Mouse (Mus musculus) embryonic facial prominence, embryonic 13.5 days (tissue): Measurements from ENCODE around the gene Pld4. TPM values are rescaled to one million over a fixed set of nuclear protein-coding genes. Genes with fewer than 3 reads are reported as not detected.

Experiments
- ATAC-seq: fragments of 200-750 bp; cut with Nextera tagmentation; 2 replicates; pipeline ENCODE4 v1.8.0; 2017; ENCODE audit warnings: low read depth; ENCODE audit not compliant: insufficient number of reproducible peaks, insufficient read depth, low FRiP score, low TSS enrichment
- H3K27ac ChIP-seq: fragments of 300-500 bp; sonication (generic); 2 replicates; pipeline ENCODE4 v1.5.1; 2015; ENCODE audit warnings: moderate library complexity, mild to moderate bottlenecking, inconsistent platforms
- H3K27me3 ChIP-seq: fragments of 300-500 bp; sonication (generic); 2 replicates; pipeline ENCODE4 v1.6.1; 2015; ENCODE audit warnings: mild to moderate bottlenecking, inconsistent platforms
- H3K36me3 ChIP-seq: fragments of 300-500 bp; sonication (generic); 2 replicates; pipeline ENCODE4 v1.6.1; 2015; ENCODE audit warnings: mild to moderate bottlenecking, inconsistent platforms
- H3K4me1 ChIP-seq: fragments of 300-500 bp; sonication (generic); 2 replicates; pipeline ENCODE4 v1.6.1; 2015; ENCODE audit warnings: inconsistent platforms
- H3K4me2 ChIP-seq: fragments of 300-500 bp; sonication (generic); 2 replicates; pipeline ENCODE4 v1.6.1; 2015; ENCODE audit warnings: moderate library complexity, mild to moderate bottlenecking, inconsistent platforms
- H3K4me3 ChIP-seq: fragments of 300-500 bp; sonication (generic); 2 replicates; pipeline ENCODE4 v1.5.1; 2015; ENCODE audit warnings: mild to moderate bottlenecking, inconsistent platforms
- H3K9ac ChIP-seq: fragments of 300-500 bp; sonication (generic); 2 replicates; pipeline ENCODE4 v1.6.1; 2015; ENCODE audit warnings: mild to moderate bottlenecking, inconsistent platforms
- H3K9me3 ChIP-seq: fragments of 300-500 bp; sonication (generic); 2 replicates; pipeline ENCODE4 v1.6.1; 2016; ENCODE audit warnings: inconsistent platforms
- WGBS: fragments of 180-500 bp; shearing (Covaris S2); methylation state at CpG from one replicate; pipeline ENCODE4 v1.1.7; 2015; ENCODE audit warnings: mixed read lengths; 5-methylcytosine and 5-hydroxymethylcytosine counted together
- polyA plus RNA-seq: library from polyadenylated mRNA; unstranded; fragments of >200 nt; fragmentation: Nextera tagmentation; extraction: Ambion mirVana; gene quantifications from 2 replicates; pipeline ENCODE4 v1.2.1, GENCODE M21; 2015

Pld4 gene
- polyA plus RNA-seq, 1 experiment from 2014 or later: 7.3 TPM

DNA sequence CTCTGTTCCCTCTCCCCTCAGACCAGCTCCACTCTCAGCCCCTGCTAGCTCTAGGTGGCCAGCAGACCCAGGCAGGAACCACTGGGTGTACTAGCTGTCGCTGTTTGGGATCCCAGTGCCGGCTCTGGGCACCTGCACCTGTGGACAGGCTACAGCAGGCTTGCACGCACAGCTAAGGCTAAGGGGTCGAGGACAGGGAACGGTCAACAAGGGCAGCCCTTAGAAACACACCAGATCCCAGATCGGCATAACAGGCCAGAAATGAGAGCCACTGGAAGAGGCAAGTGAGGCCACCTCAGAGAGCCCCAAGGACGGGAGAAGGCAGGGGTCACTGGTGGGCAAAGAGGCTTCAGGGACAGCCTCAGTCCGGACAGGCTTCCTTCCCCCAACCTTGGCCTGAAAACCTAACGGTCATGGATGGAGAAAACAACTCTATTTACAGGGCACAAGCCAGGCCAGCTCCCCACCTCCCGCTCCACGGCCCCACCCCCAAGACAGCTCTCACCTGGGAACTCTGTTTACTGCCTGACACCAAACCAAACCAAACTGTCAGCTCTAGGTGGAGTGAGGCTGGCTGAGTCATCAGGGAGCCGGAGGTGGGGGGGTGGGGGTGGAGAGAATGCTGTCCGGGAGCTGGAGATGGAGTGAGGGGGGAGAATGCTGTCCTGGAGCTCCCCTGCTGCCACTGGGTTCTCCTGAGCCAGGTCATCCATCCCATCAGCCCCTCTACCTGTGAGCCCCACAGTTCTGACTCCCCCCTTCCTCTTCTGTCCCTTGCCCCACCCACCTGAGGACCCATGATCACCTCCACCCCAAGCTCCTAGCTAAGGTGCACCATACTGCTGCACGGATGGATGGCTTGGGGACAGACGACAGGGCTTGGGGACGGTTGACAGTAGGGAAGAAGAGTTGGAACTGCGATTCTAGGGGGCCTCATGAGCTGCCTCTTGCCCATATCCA, 36.4 kb downstream of the Pld4 start:
- H3K9me3 ChIP-seq: no peaks in the 10 kb centered on the region
- H3K4me2 ChIP-seq: no peak overlapping the region
- peaks cover 25% of the 10 kb centered on the region for H3K27me3 ChIP-seq
- no peak overlapping the region for H3K4me3 ChIP-seq
- WGBS: 46% methylated on average over 17 of the region's 17 CpGs
- peaks cover 68% of the 10 kb centered on the region for H3K4me1 ChIP-seq
- H3K9ac ChIP-seq: no peak overlapping the region
- H3K36me3 ChIP-seq: no peaks in the 10 kb centered on the region
- ATAC-seq: no peak
- H3K27ac ChIP-seq: no peak overlapping the region

DNA sequence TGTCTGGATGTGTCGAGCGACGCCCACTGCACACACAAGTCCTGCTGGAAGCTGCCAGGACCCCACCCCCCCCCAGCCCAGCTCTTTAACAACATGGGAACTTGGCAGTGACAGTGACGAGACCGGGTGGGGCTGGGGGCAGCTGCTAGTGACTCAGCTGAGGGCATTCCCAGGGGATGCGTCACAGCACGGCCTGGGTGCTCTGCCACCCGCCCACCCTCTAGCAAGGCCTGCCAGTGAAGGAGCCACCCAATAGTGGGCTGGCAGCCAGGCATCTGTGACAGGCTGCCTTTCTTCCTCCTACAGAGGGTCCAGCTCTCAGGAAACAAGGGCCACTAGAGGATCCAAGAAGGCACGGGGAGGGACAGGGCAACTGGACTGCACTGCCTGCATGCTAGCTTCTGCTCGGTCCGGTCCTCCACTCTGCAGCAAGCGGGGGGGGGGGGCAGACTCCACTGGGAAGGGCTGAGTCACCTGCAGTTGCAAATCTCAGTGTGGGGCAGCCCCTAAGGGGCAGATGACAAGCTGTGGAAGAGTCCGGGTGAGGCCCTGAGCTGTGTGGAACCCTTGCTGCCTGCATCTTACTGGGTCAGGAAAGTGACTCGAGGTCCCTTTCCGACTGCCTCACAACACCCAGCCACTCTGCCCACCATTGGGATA, 37.3 kb downstream of the Pld4 start:
- H3K4me3 ChIP-seq: no peak overlapping the region
- H3K9me3 ChIP-seq: no peaks in the 10 kb centered on the region
- no peak overlapping the region for H3K27ac ChIP-seq
- WGBS: 61% methylated on average over 15 of the region's 15 CpGs
- no peak overlapping the region for H3K4me2 ChIP-seq
- ATAC-seq: no peak
- peaks cover 75% of the 10 kb centered on the region for H3K4me1 ChIP-seq
- peaks cover 35% of the 10 kb centered on the region for H3K27me3 ChIP-seq
- H3K36me3 ChIP-seq: no peaks in the 10 kb centered on the region
- peak overlapping the region; percentile 22; the same call in 1 of the 2 replicates for H3K9ac ChIP-seq

DNA sequence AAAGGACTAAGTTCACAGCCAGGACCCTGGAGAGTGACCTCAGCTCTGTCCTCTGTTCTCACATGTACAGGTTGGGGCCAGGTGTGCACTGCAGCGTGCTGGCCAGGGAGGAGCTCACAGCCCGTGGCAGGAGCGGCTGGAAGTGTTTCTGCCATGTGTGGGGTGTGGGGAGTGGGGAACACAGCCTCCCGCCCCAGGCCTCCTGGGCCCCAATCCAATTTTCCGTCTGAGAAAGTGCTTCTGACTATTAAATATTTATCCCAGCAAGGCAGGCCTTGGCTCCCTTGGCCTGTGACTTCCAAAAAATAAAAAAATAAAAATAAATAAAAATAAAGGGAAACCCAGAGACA, 37.9 kb downstream of the Pld4 start:
- WGBS: 19% methylated on average over 5 of the region's 5 CpGs

GRCm38 (mm10) chr12:112798716-112799115, 38.3 kb downstream of the Pld4 start:
- Histone ChIP-seq H3K4me2 (no peak overlapping the region), H3K27ac (no peak overlapping the region), H3K27me3 (peaks cover 41% of the 10 kb centered on the region), H3K36me3 (no peaks in the 10 kb centered on the region), H3K9ac (0 out of 2 replicates have a peak overlapping the region, but pooled peaks have one; percentile 27), H3K4me3 (no peak overlapping the region), H3K4me1 (peaks cover 68% of the 10 kb centered on the region), H3K9me3 (no peaks in the 10 kb centered on the region)
- WGBS: 61% methylated on average over 5 of the region's 5 CpGs
- no peak for ATAC-seq

More for the DNA sequence above, 37.9 kb downstream of the Pld4 start:
- H3K9me3 ChIP-seq: no peaks in the 10 kb centered on the region
- ATAC-seq: no peak
- H3K36me3 ChIP-seq: no peaks in the 10 kb centered on the region
- peaks cover 70% of the 10 kb centered on the region for H3K4me1 ChIP-seq
- peak overlapping the region; percentile 22; the same call in 1 of the 2 replicates for H3K9ac ChIP-seq
- no peak overlapping the region for H3K4me2 ChIP-seq
- H3K4me3 ChIP-seq: no peak overlapping the region
- H3K27me3 ChIP-seq: peaks cover 40% of the 10 kb centered on the region
- H3K27ac ChIP-seq: no peak overlapping the region

GRCm38 (mm10) chr12:112799237-112799970, 38.9 kb downstream of the Pld4 start:
- H3K4me3 ChIP-seq: no peak overlapping the region
- H3K9me3 ChIP-seq: no peaks in the 10 kb centered on the region
- 79% methylated on average over 10 of the region's 10 CpGs for WGBS
- H3K27me3 ChIP-seq: peaks cover 41% of the 10 kb centered on the region
- H3K27ac ChIP-seq: no peak overlapping the region
- no peaks in the 10 kb centered on the region for H3K36me3 ChIP-seq
- ATAC-seq: no peak
- H3K4me1 ChIP-seq: peaks cover 64% of the 10 kb centered on the region
- no peak overlapping the region for H3K9ac ChIP-seq
- no peak overlapping the region for H3K4me2 ChIP-seq

GRCm38 (mm10) chr12:112800476-112800875, 40.0 kb downstream of the Pld4 start:
- peaks cover 53% of the 10 kb centered on the region for H3K4me1 ChIP-seq
- no peak overlapping the region for H3K27ac ChIP-seq
- WGBS: 13% methylated on average over 4 of the region's 4 CpGs
- H3K4me3 ChIP-seq: no peak overlapping the region
- no peak overlapping the region for H3K4me2 ChIP-seq
- peaks cover 41% of the 10 kb centered on the region for H3K27me3 ChIP-seq
- no peaks in the 10 kb centered on the region for H3K9me3 ChIP-seq
- ATAC-seq: peak; percentile 8; the same call in 1 of the 2 replicates
- no peak overlapping the region for H3K9ac ChIP-seq
- H3K36me3 ChIP-seq: no peaks in the 10 kb centered on the region

- no peaks in the 10 kb centered on the region for H3K36me3 ChIP-seq
- H3K4me2 ChIP-seq: peak within 1 kb of the TSS; percentile 100
- no peaks in the 10 kb centered on the region for H3K9me3 ChIP-seq
- H3K9ac ChIP-seq: peak within 1 kb of the TSS; percentile 72
- peaks cover 46% of the 10 kb centered on the region for H3K4me1 ChIP-seq
- peak within 1 kb of the TSS; percentile 56 for H3K4me3 ChIP-seq
- no peak for ATAC-seq
- WGBS: 8% methylated on average over 42 of the region's 69 CpGs
- H3K27me3 ChIP-seq: peaks cover 38% of the 10 kb centered on the region
- H3K27ac ChIP-seq: no peak within 1 kb of the TSS
Measured at GRCm38 (mm10) chr12:112801864-112802846, 41.7 kb downstream of the Pld4 start, which contains the start of gene Ahnak2. Ahnak2 (minus strand) TSS chr12:112802657.

DNA sequence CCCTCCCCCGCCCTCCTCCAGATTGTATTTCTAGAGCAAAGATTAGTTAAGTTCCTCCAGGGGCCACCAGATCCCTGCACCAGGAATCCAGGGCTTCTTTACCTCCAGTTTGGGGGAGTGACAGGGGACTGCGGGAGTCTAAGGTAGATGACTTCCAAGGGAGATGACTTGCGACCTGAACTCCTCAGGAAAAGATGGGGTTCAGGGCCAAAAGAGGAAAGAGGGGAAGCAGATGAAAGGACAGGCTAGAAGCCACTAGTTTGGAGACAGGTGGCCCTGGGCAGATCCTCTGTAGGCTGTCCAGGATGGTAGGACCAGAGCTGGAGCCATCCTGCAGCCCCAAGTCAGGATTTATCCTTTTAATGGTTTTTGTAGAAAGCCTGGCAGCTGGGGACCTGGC, 42.5 kb downstream of the Pld4 start:
- peaks cover 33% of the 10 kb centered on the region for H3K27me3 ChIP-seq
- H3K36me3 ChIP-seq: no peaks in the 10 kb centered on the region
- H3K4me1 ChIP-seq: peaks cover 40% of the 10 kb centered on the region
- no peak overlapping the region for H3K27ac ChIP-seq
- no peaks in the 10 kb centered on the region for H3K9me3 ChIP-seq
- WGBS: 14% methylated on average over 3 of the region's 3 CpGs
- ATAC-seq: no peak
- no peak overlapping the region for H3K9ac ChIP-seq
- H3K4me3 ChIP-seq: no peak overlapping the region
- peak overlapping the region; percentile 100 for H3K4me2 ChIP-seq

DNA sequence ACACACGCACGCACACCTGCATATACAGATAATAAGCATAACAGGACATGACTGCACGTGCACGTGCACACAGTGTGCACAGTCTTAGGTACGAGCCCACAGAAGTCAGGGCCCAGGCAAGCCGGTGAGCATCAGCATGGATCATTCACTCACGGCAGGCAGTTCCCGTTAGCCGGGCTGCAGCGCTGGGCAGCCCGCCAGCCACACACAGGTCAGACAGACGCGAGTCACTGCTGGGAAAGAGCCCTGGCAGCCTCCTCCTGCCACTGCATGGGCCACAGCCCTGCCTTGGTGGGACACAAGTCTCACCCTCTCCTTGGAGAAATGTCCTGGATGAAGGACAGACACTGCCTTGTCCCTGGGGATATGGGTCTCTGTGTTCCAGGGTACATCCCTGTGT, 43.6 kb downstream of the Pld4 start:
- Histone ChIP-seq H3K4me3 (no peak overlapping the region), H3K4me1 (peaks cover 33% of the 10 kb centered on the region), H3K9ac (no peak overlapping the region), H3K9me3 (no peaks in the 10 kb centered on the region), H3K36me3 (no peaks in the 10 kb centered on the region), H3K4me2 (no peak overlapping the region), H3K27me3 (peaks cover 33% of the 10 kb centered on the region), H3K27ac (no peak overlapping the region)
- WGBS: 43% methylated on average over 13 of the region's 13 CpGs
- ATAC-seq: no peak

- no peak overlapping the region for H3K4me3 ChIP-seq
- no peak overlapping the region for H3K9ac ChIP-seq
- ATAC-seq: no peak
- no peaks in the 10 kb centered on the region for H3K36me3 ChIP-seq
- no peak overlapping the region for H3K27ac ChIP-seq
- WGBS: 55% methylated on average over 6 of the region's 6 CpGs
- H3K4me2 ChIP-seq: no peak overlapping the region
- H3K4me1 ChIP-seq: peaks cover 36% of the 10 kb centered on the region
- peaks cover 30% of the 10 kb centered on the region for H3K27me3 ChIP-seq
- no peaks in the 10 kb centered on the region for H3K9me3 ChIP-seq
Measured at GRCm38 (mm10) chr12:112806044-112806443, 45.6 kb downstream of the Pld4 start.
